Mouse (Mus musculus): ENCODE results near the gene Gm11232.
A peak's percentile ranks its signal among the peaks of the same experiment; 100 is the strongest.

The Gm11232 gene

DNA sequence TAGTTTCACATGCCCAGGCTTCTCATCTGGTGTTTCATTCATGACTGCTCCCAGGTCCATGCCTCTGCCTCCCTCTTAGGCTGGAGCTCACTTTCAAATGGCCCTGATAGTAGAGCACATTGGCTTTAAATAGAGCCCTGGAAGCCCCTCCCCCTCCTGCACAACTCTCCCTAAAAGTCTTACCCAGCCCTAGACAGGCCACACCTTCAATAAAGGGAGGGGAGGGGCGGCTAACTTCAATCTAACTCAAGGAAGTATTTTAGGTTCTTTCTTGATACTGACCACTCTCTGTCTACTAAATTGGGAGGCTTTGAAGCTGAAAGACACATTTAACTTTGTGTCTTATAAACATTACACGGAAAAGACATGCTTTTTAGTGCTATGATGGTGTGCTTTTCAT is at the start of gene Gm11232:
TSS of gene Gm11232 (minus strand) at position 101 of the 400 bp plus-strand sequence.
- DNase-seq = no peak

GRCm38 (mm10) chr4:71805977-71806534 is 48.3 kb upstream of the Gm11232 start:
- DNase-seq = peak; percentile 81

- DNase-seq = no peak
Observed at GRCm38 (mm10) chr4:71765529-71765928, 7.8 kb upstream of the Gm11232 start.

DNA sequence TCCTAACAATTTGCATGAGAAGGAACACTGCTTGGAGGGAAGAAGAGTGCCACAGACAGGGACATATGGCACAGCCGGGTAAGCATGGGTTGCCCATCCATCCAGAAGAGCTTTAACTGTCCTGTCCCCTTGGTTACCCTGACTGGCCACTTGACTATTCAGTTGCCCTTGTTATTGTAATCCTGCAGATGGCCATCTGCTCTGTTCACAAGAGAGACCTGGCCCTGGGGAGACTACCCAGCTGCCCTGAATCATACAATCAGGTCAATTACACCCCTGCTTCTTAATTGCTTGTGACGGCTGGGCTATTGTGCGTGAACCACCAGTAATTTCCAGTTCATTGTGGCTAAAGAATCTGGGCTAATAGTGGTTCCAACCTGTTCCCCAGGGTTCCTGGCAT is 7.3 kb upstream of the Gm11232 start:
- DNase-seq = no peak

DNA sequence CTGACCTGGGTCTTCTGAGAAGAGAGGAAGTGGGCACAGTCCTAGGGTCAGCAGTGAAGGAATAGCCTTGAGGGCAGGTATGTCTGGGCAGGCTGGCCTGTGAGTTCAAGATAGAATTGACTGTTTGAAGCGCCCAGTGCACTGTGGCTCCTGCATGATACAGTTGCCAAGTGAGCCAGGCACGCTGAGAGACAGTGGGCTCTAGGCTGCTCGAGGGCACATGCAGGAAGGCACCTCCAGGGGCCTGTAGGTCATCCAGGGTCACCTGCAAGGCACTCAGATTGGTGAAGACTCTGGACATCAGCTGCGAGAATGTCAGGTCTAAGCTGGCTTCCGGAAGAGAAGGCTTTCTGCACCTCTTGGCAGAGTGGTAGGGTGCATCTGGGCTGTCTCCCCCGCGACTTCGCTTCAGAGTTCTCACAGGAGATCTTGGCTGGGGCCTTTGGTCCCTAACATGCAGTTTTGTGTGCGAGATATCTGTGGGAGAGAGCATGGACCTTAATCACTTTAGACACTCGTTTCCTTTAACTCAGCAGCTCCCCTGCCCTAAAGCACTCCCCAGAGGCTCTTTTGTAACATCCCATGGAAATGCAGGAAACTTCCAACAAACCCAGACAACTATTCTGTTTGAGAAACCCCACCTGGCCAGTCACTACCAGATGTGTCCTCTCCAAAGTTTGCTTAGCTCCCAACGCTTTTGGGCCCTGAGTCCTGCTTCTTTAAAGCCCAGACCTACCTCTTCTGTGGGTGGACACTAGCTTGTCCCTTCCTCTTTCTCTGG is 1.1 kb downstream of the Gm11232 start:
- DNase-seq = peak; percentile 86

GRCm38 (mm10) chr4:71745741-71746140 is 12.0 kb downstream of the Gm11232 start:
- DNase-seq = no peak

DNA sequence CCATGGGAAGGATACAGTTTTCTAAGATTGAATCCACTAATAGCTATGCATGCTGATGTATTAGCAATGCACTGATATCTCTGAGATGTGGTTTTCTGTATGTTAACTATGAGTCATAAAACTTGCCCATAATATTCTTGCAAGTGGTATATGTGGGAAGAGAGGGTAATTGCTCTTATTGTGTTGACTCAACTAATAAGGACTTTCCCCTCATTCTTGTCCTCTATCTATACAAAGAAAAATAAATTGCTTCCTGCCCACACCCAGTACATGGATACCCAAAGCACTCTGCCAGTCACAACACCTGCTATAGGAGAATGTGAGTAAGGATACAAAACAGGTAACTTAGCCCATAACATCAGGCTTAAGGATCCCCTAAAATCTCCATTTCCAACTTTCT is 21.2 kb downstream of the Gm11232 start:
- no peak for DNase-seq

- DNase-seq = no peak
Observed at GRCm38 (mm10) chr4:71735261-71735660, 22.5 kb downstream of the Gm11232 start.

DNA sequence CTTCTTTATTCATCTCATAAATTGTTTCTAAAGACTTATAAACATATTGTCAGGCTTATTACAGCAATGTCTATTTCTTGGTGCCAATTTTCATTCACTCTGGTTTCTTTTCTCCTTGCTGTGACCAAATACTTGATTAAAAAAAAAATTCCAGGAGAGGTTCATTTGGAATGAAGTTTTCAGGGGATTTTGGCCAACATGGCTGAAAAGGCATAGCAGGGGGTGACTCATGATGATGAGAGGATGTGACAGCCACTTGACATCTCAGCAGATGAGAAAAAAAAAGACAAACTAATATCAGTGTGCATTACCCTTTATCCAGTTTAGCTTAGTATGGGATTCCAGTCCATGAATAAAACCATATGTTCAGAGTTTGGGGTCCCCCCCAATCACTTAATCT is 28.4 kb downstream of the Gm11232 start:
- no peak for DNase-seq

DNA sequence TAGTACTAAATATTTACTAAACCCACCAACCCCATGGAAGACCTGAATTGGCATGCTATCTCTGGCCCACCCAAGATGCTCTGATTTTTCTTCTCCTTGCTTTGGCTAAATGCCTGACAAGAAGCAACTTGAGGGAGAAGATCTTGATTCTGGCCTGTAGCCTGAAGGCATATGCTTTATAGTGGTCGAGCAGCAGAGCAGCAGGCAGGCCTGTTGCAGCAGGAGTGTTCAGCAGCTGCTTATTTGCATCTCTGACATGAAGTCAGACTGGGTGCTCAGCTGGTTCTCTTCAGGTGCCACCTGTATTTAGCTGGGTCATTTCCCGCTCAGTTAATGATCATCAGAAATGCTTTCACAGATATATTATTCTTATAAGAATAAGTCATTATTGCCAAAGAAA is 30.2 kb downstream of the Gm11232 start:
- no peak for DNase-seq

DNA sequence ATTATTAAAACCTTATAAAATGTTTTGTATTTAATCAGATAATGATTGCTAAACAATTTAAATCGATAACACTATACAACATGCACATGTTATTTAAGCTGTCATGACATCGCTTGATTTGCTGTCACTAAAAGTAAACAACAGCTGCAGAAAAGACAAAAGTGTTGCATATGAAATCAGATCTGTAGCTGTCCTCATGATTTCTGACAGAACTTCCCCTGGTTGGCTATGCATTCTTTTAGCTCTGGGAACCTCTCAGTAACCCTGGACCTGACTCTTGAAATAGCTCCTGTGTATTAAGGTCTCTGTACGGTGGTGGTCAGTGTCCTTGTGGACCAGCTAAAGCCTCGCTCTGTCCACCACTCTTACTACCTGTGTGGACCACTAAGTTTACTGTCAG is 30.7 kb downstream of the Gm11232 start:
- no peak for DNase-seq

GRCm38 (mm10) chr4:71725889-71726288 is 31.9 kb downstream of the Gm11232 start:
- DNase-seq = no peak
